Mouse (Mus musculus) spleen, adult 2 months (tissue): ENCODE results near the gene Sult1a1. TPM values are rescaled to one million over a fixed set of nuclear protein-coding genes. Genes with fewer than 3 reads are reported as not detected.
A peak's percentile ranks its signal among the peaks of the same experiment; 100 is the strongest.

Experiments used
- DNase-seq, 2 experiments: peaks; one replicate each; pipeline versions ENCODE4 v3.0.0 to v3.0.0-alpha.2; 2012 to 2021; ENCODE audit warnings: low spot score in 2 of 2, low read depth in 1 of 2
- H3K27ac ChIP-seq: fragments of 200-500 bp; 2 replicates; pipeline ENCODE4 v1.5.1; 2012; ENCODE audit warnings: low read length, inconsistent platforms; ENCODE audit not compliant: insufficient read depth
- H3K27me3 ChIP-seq: fragments of 200-500 bp; 2 replicates; pipeline ENCODE4 v1.6.1; 2012; ENCODE audit warnings: mild to moderate bottlenecking, moderate library complexity, low read length, inconsistent platforms; ENCODE audit not compliant: control insufficient read depth, insufficient read depth
- H3K36me3 ChIP-seq: fragments of 200-500 bp; 2 replicates; pipeline ENCODE4 v1.6.1; 2012; ENCODE audit warnings: mild to moderate bottlenecking, low read length, inconsistent platforms; ENCODE audit not compliant: control insufficient read depth, insufficient read depth
- H3K4me1 ChIP-seq: fragments of 200-500 bp; 2 replicates; pipeline ENCODE4 v1.6.1; 2011; ENCODE audit warnings: inconsistent platforms; ENCODE audit not compliant: control insufficient read depth, insufficient read depth, insufficient read length
- H3K4me3 ChIP-seq: fragments of 200-500 bp; 2 replicates; pipeline ENCODE4 v1.5.1; 2011; ENCODE audit warnings: mild to moderate bottlenecking, inconsistent platforms; ENCODE audit not compliant: insufficient read depth, insufficient read length; ENCODE audit errors: extremely low read depth
- CTCF ChIP-seq: fragments of 200-500 bp; IDR thresholded peaks from 2 replicates; pipeline ENCODE4 v1.5.1; 2011; ENCODE audit warnings: mild to moderate bottlenecking, inconsistent platforms; ENCODE audit not compliant: insufficient read depth, insufficient read length, insufficient replicate concordance; ENCODE audit errors: extremely low read depth
- POLR2A ChIP-seq: fragments of 200-500 bp; IDR thresholded peaks from 2 replicates; pipeline ENCODE4 v1.6.1; 2011; ENCODE audit warnings: low read depth, low read length, inconsistent platforms
- WGBS: fragments of 180-500 bp; shearing (Covaris S2); methylation state at CpG from one replicate; pipeline ENCODE4 v1.1.7; 2018; 5-methylcytosine and 5-hydroxymethylcytosine counted together
- polyA plus RNA-seq: library from polyadenylated mRNA; depleted of rRNA; stranded (reverse); fragments of >200 nt; gene quantifications from 2 replicates; pipeline ENCODE4 v1.2.3, GENCODE M21; 2012

Sult1a1 gene
- polyA plus RNA-seq, 1 experiment, result 12.9 TPM

GRCm38 (mm10) chr7:126702861-126703756, 26.9 kb upstream of the Sult1a1 start:
- 13% methylated on average over 12 of the region's 12 CpGs for WGBS
- peak overlapping the region; percentile 100 for H3K27ac ChIP-seq
- peaks cover 26% of the 10 kb centered on the region for H3K4me1 ChIP-seq
- peak overlapping the region; percentile 83 for H3K4me3 ChIP-seq
- H3K27me3 ChIP-seq, result no peaks in the 10 kb centered on the region
- peak in 1 of 2 experiments; percentile 75 for DNase-seq
- no peak for TF ChIP-seq CTCF
- TF ChIP-seq POLR2A, result peak; percentile 77
- peaks cover 46% of the 10 kb centered on the region for H3K36me3 ChIP-seq

- no peaks in the 10 kb centered on the region for H3K27me3 ChIP-seq
- peak; percentile 74 to 75 for DNase-seq
- H3K4me3 ChIP-seq, result peak overlapping the region; percentile 83
- 15% methylated on average over 6 of the region's 6 CpGs for WGBS
- H3K27ac ChIP-seq, result peak overlapping the region; percentile 100
- H3K4me1 ChIP-seq, result peaks cover 22% of the 10 kb centered on the region
- H3K36me3 ChIP-seq, result peaks cover 46% of the 10 kb centered on the region
- TF ChIP-seq POLR2A, result peak; percentile 62; the same call in 1 of the 2 replicates
- TF ChIP-seq CTCF, result no peak
Observed at GRCm38 (mm10) chr7:126702358-126702757, 26.1 kb upstream of the Sult1a1 start.

- WGBS, result 31% methylated on average over 24 of the region's 24 CpGs
- Histone ChIP-seq H3K27me3 (no peaks in the 10 kb centered on the region), H3K27ac (peak overlapping the region; percentile 100), H3K36me3 (peaks cover 46% of the 10 kb centered on the region), H3K4me3 (peak overlapping the region; percentile 83), H3K4me1 (peaks cover 23% of the 10 kb centered on the region)
- DNase-seq, result peak in 1 of 2 experiments; percentile 44
- TF ChIP-seq CTCF (no peak), POLR2A (no peak)
Observed at GRCm38 (mm10) chr7:126701559-126702357, 25.5 kb upstream of the Sult1a1 start.

GRCm38 (mm10) chr7:126701070-126701469, 24.8 kb upstream of the Sult1a1 start:
- WGBS, result under 1% methylated on average over 11 of the region's 11 CpGs
- peaks cover 46% of the 10 kb centered on the region for H3K36me3 ChIP-seq

DNA sequence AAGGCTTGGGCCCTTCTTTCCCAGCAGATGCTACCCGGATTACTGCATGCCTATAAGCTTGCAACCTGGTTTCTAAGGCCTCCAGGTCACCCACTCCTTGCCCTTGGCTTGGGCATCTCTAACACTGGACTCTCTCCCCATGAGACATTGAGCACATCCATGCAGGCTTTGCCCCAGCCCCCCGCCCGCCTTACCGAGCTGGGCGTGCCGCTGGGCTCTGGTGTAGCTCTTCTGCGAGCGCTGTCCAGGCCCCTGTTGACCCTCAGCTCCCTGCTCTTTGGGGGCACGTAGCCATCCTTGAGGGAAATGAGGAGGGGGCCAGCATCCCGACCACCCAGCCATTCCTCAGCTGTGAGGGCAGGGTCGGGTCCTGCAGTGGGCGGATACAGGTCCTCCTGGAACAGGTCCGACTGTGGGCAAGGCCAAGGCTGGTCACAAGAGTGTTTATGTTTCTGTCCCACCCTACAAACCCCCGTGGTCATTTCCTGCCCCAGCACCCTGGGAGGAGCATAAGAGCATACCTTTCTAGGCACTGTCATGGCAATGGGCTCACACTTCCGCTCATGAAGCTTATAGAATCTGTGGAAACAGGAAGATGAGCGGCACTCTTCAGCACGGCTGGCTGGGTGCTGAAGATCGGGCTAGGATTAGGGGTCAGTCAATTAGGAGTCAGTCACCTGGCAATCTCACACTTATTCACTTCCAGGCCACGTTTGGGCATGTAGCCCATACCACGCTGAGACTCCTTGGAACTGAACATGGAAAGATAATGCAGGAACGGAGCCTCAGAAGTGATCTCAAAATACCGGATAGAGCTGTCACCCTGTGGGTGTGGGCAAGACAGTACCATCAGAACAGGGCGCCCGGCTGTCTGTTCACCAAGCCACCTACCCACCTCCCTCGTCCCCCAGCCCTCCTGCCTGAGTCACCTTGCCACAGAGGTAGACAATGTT, 24.1 kb upstream of the Sult1a1 start:
- H3K4me1 ChIP-seq, result peaks cover 21% of the 10 kb centered on the region

More at GRCm38 (mm10) chr7:126701070-126701469, 24.8 kb upstream of the Sult1a1 start:
- peaks cover 26% of the 10 kb centered on the region for H3K4me1 ChIP-seq
- H3K27me3 ChIP-seq, result no peaks in the 10 kb centered on the region
- DNase-seq, result peak; percentile 86 to 93
- peak overlapping the region; percentile 83; the same call in 1 of the 2 replicates for H3K4me3 ChIP-seq
- peak; percentile 93 for TF ChIP-seq CTCF
- TF ChIP-seq POLR2A, result no peak
- peak overlapping the region; percentile 100 for H3K27ac ChIP-seq

More for the DNA sequence above, 24.1 kb upstream of the Sult1a1 start:
- no peak for DNase-seq
- 81% methylated on average over 25 of the region's 25 CpGs for WGBS
- Histone ChIP-seq H3K27me3 (no peaks in the 10 kb centered on the region), H3K36me3 (peaks cover 46% of the 10 kb centered on the region), H3K4me3 (peak overlapping the region; percentile 9; the same call in 1 of the 2 replicates), H3K27ac (peak overlapping the region; percentile 47)
- TF ChIP-seq CTCF (no peak), POLR2A (no peak)
